Mouse (Mus musculus) limb, embryonic 14.5 days (tissue): ENCODE measurements at regions not wholly inside any gene's neighbourhood (a gene's known extent, or its start where the extent isn't known, plus 50 kb on each side); places are given as distances from the start of the nearest gene placed in this dataset.

Experiments
- ATAC-seq: fragments of 200-750 bp; cut with Nextera tagmentation; 2 replicates; pipeline ENCODE4 v1.8.0; 2017; ENCODE audit warnings: low read depth, moderate number of reproducible peaks, moderate TSS enrichment; ENCODE audit not compliant: low FRiP score
- DNase-seq: peaks from one replicate; pipeline ENCODE4 v3.0.0-alpha.2; 2015; ENCODE audit warnings: low spot score
- H3K27ac ChIP-seq: fragments of 300-500 bp; sonication (generic); replicated peaks from 2 replicates; pipeline ENCODE4 v1.5.1; 2014; ENCODE audit warnings: low read depth, mild to moderate bottlenecking, low read length, moderate library complexity, mixed read lengths
- H3K27me3 ChIP-seq: fragments of 300-500 bp; sonication (generic); 2 replicates; pipeline ENCODE4 v1.6.1; 2014; ENCODE audit warnings: low read length, mixed read lengths; ENCODE audit not compliant: control insufficient read depth, insufficient read depth
- H3K36me3 ChIP-seq: fragments of 300-500 bp; sonication (generic); 2 replicates; pipeline ENCODE4 v1.6.1; 2014; ENCODE audit warnings: mild to moderate bottlenecking, low read length, moderate library complexity, mixed read lengths; ENCODE audit not compliant: control insufficient read depth, insufficient read depth
- H3K4me1 ChIP-seq: fragments of 300-500 bp; sonication (generic); 2 replicates; pipeline ENCODE4 v1.6.1; 2014; ENCODE audit warnings: antibody characterized with exemption, low read length, mixed read lengths; ENCODE audit not compliant: control insufficient read depth, insufficient read depth
- H3K4me2 ChIP-seq: fragments of 300-500 bp; sonication (generic); replicated peaks from 2 replicates; pipeline ENCODE4 v1.6.1; 2014; ENCODE audit warnings: low read depth, mild to moderate bottlenecking, low read length, moderate library complexity; ENCODE audit not compliant: severe bottlenecking
- H3K4me3 ChIP-seq: fragments of 300-500 bp; sonication (generic); replicated peaks from 2 replicates; pipeline ENCODE4 v1.5.1; 2014; ENCODE audit warnings: low read length
- H3K9ac ChIP-seq: fragments of 300-500 bp; sonication (generic); 2 replicates; pipeline ENCODE4 v1.6.1; 2014; ENCODE audit warnings: mild to moderate bottlenecking, low read depth, low read length, moderate library complexity; ENCODE audit not compliant: severe bottlenecking
- H3K9me3 ChIP-seq: fragments of 300-500 bp; sonication (generic); 2 replicates; pipeline ENCODE4 v1.6.1; 2016; ENCODE audit warnings: low read length; ENCODE audit not compliant: control insufficient read depth
- POLR2A ChIP-seq: fragments of 200-500 bp; IDR thresholded peaks from 2 replicates; pipeline ENCODE4 v1.8.0; 2012; ENCODE audit warnings: inconsistent platforms, mild to moderate bottlenecking, moderate library complexity, borderline replicate concordance; ENCODE audit not compliant: insufficient read depth, insufficient read length; ENCODE audit errors: extremely low read depth
- WGBS: fragments of 180-500 bp; shearing (Covaris S2); extraction: QIAGEN DNeasy Blood & Tissue Kit; methylation state at CpG from one replicate; pipeline ENCODE4 v1.1.7; 2014; 5-methylcytosine and 5-hydroxymethylcytosine counted together

- Histone ChIP-seq H3K4me3 (no peak overlapping the region), H3K27ac (no peak overlapping the region), H3K36me3 (no peaks in the 10 kb centered on the region), H3K4me1 (peaks cover 4% of the 10 kb centered on the region), H3K9me3 (no peaks in the 10 kb centered on the region), H3K27me3 (peaks cover 34% of the 10 kb centered on the region), H3K9ac (no peak overlapping the region), H3K4me2 (peak overlapping the region; percentile 33)
- no peak for TF ChIP-seq POLR2A
- no peak for DNase-seq
- 28% methylated on average over 20 of the region's 20 CpGs for WGBS
- no peak for ATAC-seq
Observed at GRCm38 (mm10) chr3:66747073-66747710, 234.0 kb upstream of the Rsrc1 start.

GRCm38 (mm10) chr3:66758141-66758540 lies 223.0 kb upstream of the Rsrc1 start:
- H3K36me3 ChIP-seq = no peaks in the 10 kb centered on the region
- no peak for TF ChIP-seq POLR2A
- H3K4me3 ChIP-seq = no peak overlapping the region
- 83% methylated on average over 3 of the region's 3 CpGs for WGBS
- H3K27me3 ChIP-seq = no peaks in the 10 kb centered on the region
- no peak overlapping the region for H3K9ac ChIP-seq
- H3K4me1 ChIP-seq = no peaks in the 10 kb centered on the region
- DNase-seq (peak; percentile 35), ATAC-seq (no peak)
- H3K27ac ChIP-seq = no peak overlapping the region
- H3K9me3 ChIP-seq = no peaks in the 10 kb centered on the region; the same call in 1 of the 2 replicates
- no peak overlapping the region for H3K4me2 ChIP-seq

- H3K4me1 ChIP-seq = no peaks in the 10 kb centered on the region
Observed at GRCm38 (mm10) chr3:66759841-66760240, 221.3 kb upstream of the Rsrc1 start.

GRCm38 (mm10) chr3:66762446-66762845 lies 218.7 kb upstream of the Rsrc1 start:
- Histone ChIP-seq H3K9me3 (no peaks in the 10 kb centered on the region), H3K4me1 (no peaks in the 10 kb centered on the region), H3K36me3 (no peaks in the 10 kb centered on the region), H3K4me2 (no peak overlapping the region), H3K27me3 (no peaks in the 10 kb centered on the region), H3K27ac (no peak overlapping the region), H3K9ac (no peak overlapping the region), H3K4me3 (no peak overlapping the region)
- 74% methylated on average over 3 of the region's 3 CpGs for WGBS
- no peak for TF ChIP-seq POLR2A
- no peak for DNase-seq
- no peak for ATAC-seq

More at GRCm38 (mm10) chr3:66759841-66760240, 221.3 kb upstream of the Rsrc1 start:
- Histone ChIP-seq H3K36me3 (no peaks in the 10 kb centered on the region), H3K9ac (no peak overlapping the region), H3K4me3 (no peak overlapping the region), H3K27ac (no peak overlapping the region), H3K4me2 (no peak overlapping the region), H3K9me3 (no peaks in the 10 kb centered on the region), H3K27me3 (no peaks in the 10 kb centered on the region)
- 86% methylated on average over 4 of the region's 4 CpGs for WGBS
- TF ChIP-seq POLR2A = no peak
- ATAC-seq (no peak), DNase-seq (no peak)

GRCm38 (mm10) chr3:66797351-66798010 lies 183.7 kb upstream of the Rsrc1 start:
- 51% methylated on average over 12 of the region's 12 CpGs for WGBS
- H3K9ac ChIP-seq = no peak overlapping the region
- no peak for DNase-seq
- no peaks in the 10 kb centered on the region for H3K36me3 ChIP-seq
- H3K9me3 ChIP-seq = no peaks in the 10 kb centered on the region
- H3K27me3 ChIP-seq = no peaks in the 10 kb centered on the region
- no peak overlapping the region for H3K27ac ChIP-seq
- H3K4me2 ChIP-seq = no peak overlapping the region
- no peak for ATAC-seq
- 0 out of 2 replicates have a peak, but pooled peaks cover 6% of the 10 kb centered on the region for H3K4me1 ChIP-seq
- H3K4me3 ChIP-seq = no peak overlapping the region
- TF ChIP-seq POLR2A = no peak
